Comparison of ENCODE assay signal across 9 mouse cellular contexts in the genomic region with DNA sequence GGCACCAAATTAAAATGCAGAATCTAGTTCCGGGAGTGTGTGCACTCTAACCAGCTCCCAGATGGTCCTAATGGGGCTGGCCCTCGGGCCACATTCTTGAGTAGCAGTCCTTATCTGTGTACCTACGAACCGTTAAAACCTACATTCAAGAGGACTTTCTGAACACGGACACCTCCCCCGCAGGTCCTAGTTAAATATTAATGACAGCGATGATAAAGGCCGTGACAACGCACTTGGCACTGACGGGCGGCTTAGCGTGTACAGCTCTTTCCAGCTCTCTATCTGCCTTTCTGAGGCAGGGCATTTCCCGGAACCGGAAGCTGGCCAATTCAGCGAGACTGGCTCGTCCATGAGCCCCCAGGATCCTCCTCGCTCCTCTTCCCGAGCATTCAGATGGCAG. TPM values are rescaled to one million over a fixed set of nuclear protein-coding genes. Genes with fewer than 3 reads are reported as not detected.
A peak's percentile ranks its signal among the peaks of the same experiment; 100 is the strongest.
DNase-seq lines count a peak whose midpoint lies in the region; ATAC-seq lines count a peak whose summit lies in the region.
"Had no signal": no experiment of that assay in that cellular context is flagged by ENCODE, and none has a peak within 500 bp of the region (broad histone marks: within the 10 kb centered on the region; RNA-seq: fewer than 3 reads in every experiment).

No protein-coding gene starts in this region.

- H3K27me3 ChIP-seq in midbrain, embryonic 10.5 days (ENCODE audit: low read depth, poor library complexity, severe bottlenecking) = 0 out of 2 replicates have a peak, but pooled peaks cover 4% of the 10 kb centered on the region
- H3K27me3 ChIP-seq in midbrain, embryonic 11.5 days (ENCODE audit: control insufficient read depth, insufficient read depth, low read length) = no peaks in the 10 kb centered on the region
- no peaks in the 10 kb centered on the region for H3K27me3 ChIP-seq in intestine, embryonic 14.5 days (replicated peaks; ENCODE audit: control insufficient read depth, insufficient read depth, low read length)
- H3K27me3 ChIP-seq in liver, embryonic 15.5 days = no peaks in the 10 kb centered on the region
- H3K27me3 ChIP-seq in stomach, embryonic 15.5 days (replicated peaks) = no peaks in the 10 kb centered on the region
- H3K27me3 ChIP-seq in forebrain, embryonic 14.5 days (replicated peaks; ENCODE audit: control insufficient read depth, insufficient read depth, low read length) = no peaks in the 10 kb centered on the region

- WGBS in midbrain, embryonic 10.5 days = 84% methylated on average over 18 of the region's 18 CpGs
- 76% methylated on average over 18 of the region's 18 CpGs for WGBS in midbrain, embryonic 11.5 days
- WGBS in intestine, embryonic 14.5 days = 48% methylated on average over 18 of the region's 18 CpGs
- WGBS in liver, embryonic 15.5 days (ENCODE audit: insufficient replicate concordance) = 36% methylated on average over 18 of the region's 18 CpGs
- 46% methylated on average over 18 of the region's 18 CpGs for WGBS in stomach, embryonic 15.5 days
- WGBS in forebrain, embryonic 14.5 days = 80% methylated on average over 18 of the region's 18 CpGs

- no peaks in the 10 kb centered on the region for H3K9me3 ChIP-seq in midbrain, embryonic 10.5 days (replicated peaks)
- no peaks in the 10 kb centered on the region for H3K9me3 ChIP-seq in midbrain, embryonic 11.5 days (ENCODE audit: control insufficient read depth, low read length)
- no peaks in the 10 kb centered on the region for H3K9me3 ChIP-seq in intestine, embryonic 14.5 days (ENCODE audit: control insufficient read depth, low read length)
- no peaks in the 10 kb centered on the region for H3K9me3 ChIP-seq in liver, embryonic 15.5 days (replicated peaks)
- H3K9me3 ChIP-seq in stomach, embryonic 15.5 days = no peaks in the 10 kb centered on the region
- no peaks in the 10 kb centered on the region for H3K9me3 ChIP-seq in forebrain, embryonic 14.5 days (replicated peaks; ENCODE audit: control insufficient read depth, low read length)
- H3K9me3 ChIP-seq: G1E had no signal

- H3K4me2 ChIP-seq in midbrain, embryonic 11.5 days = no peak overlapping the region
- H3K4me2 ChIP-seq in intestine, embryonic 14.5 days (ENCODE audit: low read length) = no peak overlapping the region
- peak overlapping the region; percentile 35; the same call in 1 of the 2 replicates for H3K4me2 ChIP-seq in liver, embryonic 15.5 days
- peak overlapping the region; percentile 36 for H3K4me2 ChIP-seq in stomach, embryonic 15.5 days
- no peak overlapping the region for H3K4me2 ChIP-seq in forebrain, embryonic 14.5 days (ENCODE audit: low read length)

- no peak overlapping the region for H3K4me3 ChIP-seq in midbrain, embryonic 10.5 days
- H3K4me3 ChIP-seq in midbrain, embryonic 11.5 days (ENCODE audit: low read depth, low read length) = no peak overlapping the region
- H3K4me3 ChIP-seq in intestine, embryonic 14.5 days (ENCODE audit: low read depth, low read length) = no peak overlapping the region
- no peak overlapping the region for H3K4me3 ChIP-seq in liver, embryonic 15.5 days (replicated peaks)
- no peak overlapping the region for H3K4me3 ChIP-seq in stomach, embryonic 15.5 days (replicated peaks)
- H3K4me3 ChIP-seq in forebrain, embryonic 14.5 days (ENCODE audit: low read depth, low read length) = no peak overlapping the region

- H3K9ac ChIP-seq in midbrain, embryonic 11.5 days (ENCODE audit: low read length) = no peak overlapping the region
- no peak overlapping the region for H3K9ac ChIP-seq in intestine, embryonic 14.5 days (ENCODE audit: low read length)
- H3K9ac ChIP-seq in liver, embryonic 15.5 days = no peak overlapping the region
- no peak overlapping the region for H3K9ac ChIP-seq in stomach, embryonic 15.5 days
- no peak overlapping the region for H3K9ac ChIP-seq in forebrain, embryonic 14.5 days (ENCODE audit: low read length)

- ATAC-seq in midbrain, embryonic 11.5 days (ENCODE audit: low FRiP score) = no peak
- peak; percentile 84 for ATAC-seq in intestine, embryonic 14.5 days (replicated peaks; ENCODE audit: low FRiP score, low TSS enrichment, low read depth)
- peak; percentile 63 for ATAC-seq in liver, embryonic 15.5 days (ENCODE audit: insufficient read depth)
- peak; percentile 90 for ATAC-seq in stomach, embryonic 15.5 days (ENCODE audit: insufficient read depth, low FRiP score, low read depth)
- no peak for ATAC-seq in forebrain, embryonic 14.5 days

- no peak for DNase-seq in midbrain, embryonic 10.5 days (ENCODE audit: low spot score)
- no peak for DNase-seq in midbrain, embryonic 11.5 days (ENCODE audit: low spot score, missing footprints)
- DNase-seq in intestine, embryonic 14.5 days (ENCODE audit: low spot score) = peak; percentile 69
- DNase-seq in forebrain, embryonic 14.5 days (ENCODE audit: low spot score) = no peak
- no peak for DNase-seq in gastrocnemius, adult 8-10 months (ENCODE audit: low spot score in 2 of 2)
- DNase-seq in layer of hippocampus, postnatal 10 days (ENCODE audit: low spot score in 2 of 2) = no peak

- peak overlapping the region; percentile 42; the same call in 1 of the 2 replicates for H3K27ac ChIP-seq in midbrain, embryonic 10.5 days (replicated peaks)
- no peak overlapping the region for H3K27ac ChIP-seq in midbrain, embryonic 11.5 days (ENCODE audit: low read depth, low read length)
- H3K27ac ChIP-seq in intestine, embryonic 14.5 days (ENCODE audit: low read depth) = peak overlapping the region; percentile 47; the same call in 1 of the 2 replicates
- no peak overlapping the region for H3K27ac ChIP-seq in liver, embryonic 15.5 days (replicated peaks)
- peak overlapping the region; percentile 49; the same call in 1 of the 2 replicates for H3K27ac ChIP-seq in stomach, embryonic 15.5 days
- H3K27ac ChIP-seq in forebrain, embryonic 14.5 days (ENCODE audit: low read depth, low read length) = no peak overlapping the region

- H3K36me3 ChIP-seq in midbrain, embryonic 10.5 days = no peaks in the 10 kb centered on the region
- H3K36me3 ChIP-seq in midbrain, embryonic 11.5 days (ENCODE audit: control insufficient read depth, insufficient read depth, low read length) = no peaks in the 10 kb centered on the region
- no peaks in the 10 kb centered on the region for H3K36me3 ChIP-seq in intestine, embryonic 14.5 days (ENCODE audit: control insufficient read depth, insufficient read depth, low read length)
- H3K36me3 ChIP-seq in liver, embryonic 15.5 days (replicated peaks) = no peaks in the 10 kb centered on the region
- H3K36me3 ChIP-seq in stomach, embryonic 15.5 days = no peaks in the 10 kb centered on the region
- H3K36me3 ChIP-seq in forebrain, embryonic 14.5 days (ENCODE audit: control insufficient read depth, insufficient read depth, low read length) = no peaks in the 10 kb centered on the region
- H3K36me3 ChIP-seq: G1E had no signal

- H3K4me1 ChIP-seq in midbrain, embryonic 10.5 days = peaks cover 17% of the 10 kb centered on the region
- peaks cover 2% of the 10 kb centered on the region; the same call in 1 of the 2 replicates for H3K4me1 ChIP-seq in midbrain, embryonic 11.5 days (ENCODE audit: control insufficient read depth, insufficient read depth, low read length)
- no peaks in the 10 kb centered on the region for H3K4me1 ChIP-seq in intestine, embryonic 14.5 days (replicated peaks; ENCODE audit: control insufficient read depth, insufficient read depth, low read length)
- no peaks in the 10 kb centered on the region for H3K4me1 ChIP-seq in liver, embryonic 15.5 days (replicated peaks)
- H3K4me1 ChIP-seq in stomach, embryonic 15.5 days = peaks cover 7% of the 10 kb centered on the region; the same call in 1 of the 2 replicates
- H3K4me1 ChIP-seq in forebrain, embryonic 14.5 days (ENCODE audit: control insufficient read depth, insufficient read depth, low read length) = no peaks in the 10 kb centered on the region

RNA-seq across cellular contexts. Expression of a gene that starts 29.9 kb away (rescaled TPM):
- polyA plus RNA-seq in midbrain, embryonic 10.5 days (2016; fragmentation: Nextera tagmentation; extraction: Ambion mirVana) = 13.4 and 13.9 TPM in 2 replicates
- 15.9 and 17.4 TPM in 2 replicates for polyA plus RNA-seq in midbrain, embryonic 11.5 days (2014; fragmentation: Nextera tagmentation; extraction: Ambion mirVana)
- polyA plus RNA-seq in intestine, embryonic 14.5 days (2014; fragmentation: Nextera tagmentation; extraction: Ambion mirVana) = 32.8 and 35.2 TPM in 2 replicates
- polyA plus RNA-seq in liver, embryonic 15.5 days (2015; fragmentation: Nextera tagmentation; extraction: Ambion mirVana) = 2.7 and 4.5 TPM in 2 replicates
- 25.7 TPM in 2 replicates for polyA plus RNA-seq in stomach, embryonic 15.5 days (2015; fragmentation: Nextera tagmentation; extraction: Ambion mirVana)
- 8.5 and 9.5 TPM in 2 replicates for polyA plus RNA-seq in forebrain, embryonic 14.5 days (2014; fragmentation: Nextera tagmentation; extraction: Ambion mirVana)
- total RNA-seq in gastrocnemius, adult 8-10 months (2022) = 10 to 100 TPM; 43.8 to 49.3 (median 48.3) TPM
- total RNA-seq in layer of hippocampus, postnatal 10 days (2021) = 10 to 100 TPM; 36.2 to 36.5 TPM

Comparison
In these comparisons a context has a peak if more than half of its experiments do, and no peak if none do; other contexts are left out.
1. H3K27ac ChIP-seq: peak in midbrain, embryonic 10.5 days (single experiment), intestine, embryonic 14.5 days (single experiment) and stomach, embryonic 15.5 days (single experiment); none in midbrain, embryonic 11.5 days (single experiment), liver, embryonic 15.5 days (single experiment) and forebrain, embryonic 14.5 days (single experiment).
2. ATAC-seq: peak in intestine, embryonic 14.5 days (single experiment), liver, embryonic 15.5 days (single experiment) and stomach, embryonic 15.5 days (single experiment); none in midbrain, embryonic 11.5 days (single experiment) and forebrain, embryonic 14.5 days (single experiment).
3. H3K4me2 ChIP-seq: peak in liver, embryonic 15.5 days (single experiment) and stomach, embryonic 15.5 days (single experiment); none in midbrain, embryonic 11.5 days (single experiment), intestine, embryonic 14.5 days (single experiment) and forebrain, embryonic 14.5 days (single experiment).